Mouse (Mus musculus): ENCODE results near the gene St6gal1. TPM values are rescaled to one million over a fixed set of nuclear protein-coding genes. Genes with fewer than 3 reads are reported as not detected.

The St6gal1 gene
- polyA plus RNA-seq, 1 experiment, result 11.5 TPM

GRCm38 (mm10) chr16:23272521-23273230 lies 48.1 kb downstream of the St6gal1 start:
- Histone ChIP-seq H3K27ac (ENCODE audit: insufficient read depth, low read length) (peak overlapping the region; percentile 68; the same call in 1 of the 2 replicates), H3K4me3 (replicated peaks; ENCODE audit: insufficient read depth, low read depth, low read length) (no peak overlapping the region), H3K27me3 (ENCODE audit: control insufficient read depth, insufficient read depth, low read length) (no peaks in the 10 kb centered on the region), H3K4me1 (ENCODE audit: control insufficient read depth, insufficient read depth, low read length) (peaks cover 4% of the 10 kb centered on the region; the same call in 1 of the 2 replicates)
- WGBS, result 36% methylated on average over 9 of the region's 9 CpGs
- no peak for DNase-seq
- no peak for TF ChIP-seq CTCF (IDR thresholded peaks at IDR 0.05; ENCODE audit: borderline replicate concordance, insufficient read depth, low read depth, low read length)
- TF ChIP-seq POLR2A (IDR thresholded peaks at IDR 0.05; ENCODE audit: borderline replicate concordance, insufficient read depth, low read length), result no peak

GRCm38 (mm10) chr16:23274005-23274404 lies 49.5 kb downstream of the St6gal1 start:
- Histone ChIP-seq H3K4me1 (ENCODE audit: control insufficient read depth, insufficient read depth, low read length) (peaks cover 4% of the 10 kb centered on the region; the same call in 1 of the 2 replicates), H3K4me3 (replicated peaks; ENCODE audit: insufficient read depth, low read depth, low read length) (no peak overlapping the region), H3K27ac (ENCODE audit: insufficient read depth, low read length) (no peak overlapping the region), H3K27me3 (ENCODE audit: control insufficient read depth, insufficient read depth, low read length) (no peaks in the 10 kb centered on the region)
- TF ChIP-seq POLR2A (IDR thresholded peaks at IDR 0.05; ENCODE audit: borderline replicate concordance, insufficient read depth, low read length) (no peak), CTCF (IDR thresholded peaks at IDR 0.05; ENCODE audit: borderline replicate concordance, insufficient read depth, low read depth, low read length) (no peak)
- DNase-seq, result no peak
- 88% methylated on average over 6 of the region's 6 CpGs for WGBS

GRCm38 (mm10) chr16:23274606-23275310 lies 50.2 kb downstream of the St6gal1 start:
- Histone ChIP-seq H3K4me1 (ENCODE audit: control insufficient read depth, insufficient read depth, low read length) (peaks cover 4% of the 10 kb centered on the region; the same call in 1 of the 2 replicates), H3K27ac (ENCODE audit: insufficient read depth, low read length) (no peak overlapping the region), H3K27me3 (ENCODE audit: control insufficient read depth, insufficient read depth, low read length) (no peaks in the 10 kb centered on the region), H3K4me3 (replicated peaks; ENCODE audit: insufficient read depth, low read depth, low read length) (no peak overlapping the region)
- no peak for TF ChIP-seq POLR2A (IDR thresholded peaks at IDR 0.05; ENCODE audit: borderline replicate concordance, insufficient read depth, low read length)
- no peak for DNase-seq
- WGBS, result 92% methylated on average over 7 of the region's 7 CpGs

GRCm38 (mm10) chr16:23275661-23276060 lies 51.1 kb downstream of the St6gal1 start:
- Histone ChIP-seq H3K27ac (ENCODE audit: insufficient read depth, low read length) (no peak overlapping the region), H3K4me1 (ENCODE audit: control insufficient read depth, insufficient read depth, low read length) (peaks cover 4% of the 10 kb centered on the region; the same call in 1 of the 2 replicates), H3K27me3 (ENCODE audit: control insufficient read depth, insufficient read depth, low read length) (no peaks in the 10 kb centered on the region), H3K4me3 (replicated peaks; ENCODE audit: insufficient read depth, low read depth, low read length) (no peak overlapping the region)
- WGBS, result 89% methylated on average over 2 of the region's 2 CpGs
- TF ChIP-seq CTCF (IDR thresholded peaks at IDR 0.05; ENCODE audit: borderline replicate concordance, insufficient read depth, low read depth, low read length) (no peak), POLR2A (IDR thresholded peaks at IDR 0.05; ENCODE audit: borderline replicate concordance, insufficient read depth, low read length) (no peak)
- DNase-seq, result no peak

- 82% methylated on average over 9 of the region's 9 CpGs for WGBS
- Histone ChIP-seq H3K27ac (ENCODE audit: insufficient read depth, low read length) (no peak overlapping the region), H3K4me3 (replicated peaks; ENCODE audit: insufficient read depth, low read depth, low read length) (no peak overlapping the region), H3K27me3 (ENCODE audit: control insufficient read depth, insufficient read depth, low read length) (no peaks in the 10 kb centered on the region), H3K4me1 (ENCODE audit: control insufficient read depth, insufficient read depth, low read length) (no peaks in the 10 kb centered on the region)
- no peak for TF ChIP-seq CTCF (IDR thresholded peaks at IDR 0.05; ENCODE audit: borderline replicate concordance, insufficient read depth, low read depth, low read length)
- TF ChIP-seq POLR2A (IDR thresholded peaks at IDR 0.05; ENCODE audit: borderline replicate concordance, insufficient read depth, low read length), result no peak
- DNase-seq, result no peak
These were observed 55.6 kb downstream of the St6gal1 start for GRCm38 (mm10) chr16:23279879-23280741.

GRCm38 (mm10) chr16:23280742-23281090 lies 56.2 kb downstream of the St6gal1 start:
- DNase-seq, result no peak
- H3K27me3 ChIP-seq (ENCODE audit: control insufficient read depth, insufficient read depth, low read length), result no peaks in the 10 kb centered on the region
- H3K4me3 ChIP-seq (replicated peaks; ENCODE audit: insufficient read depth, low read depth, low read length), result no peak overlapping the region
- H3K4me1 ChIP-seq (ENCODE audit: control insufficient read depth, insufficient read depth, low read length), result no peaks in the 10 kb centered on the region
- H3K27ac ChIP-seq (ENCODE audit: insufficient read depth, low read length), result no peak overlapping the region
- TF ChIP-seq CTCF (IDR thresholded peaks at IDR 0.05; ENCODE audit: borderline replicate concordance, insufficient read depth, low read depth, low read length), result no peak
- TF ChIP-seq POLR2A (IDR thresholded peaks at IDR 0.05; ENCODE audit: borderline replicate concordance, insufficient read depth, low read length), result no peak
- WGBS, result 76% methylated on average over 4 of the region's 4 CpGs

- Histone ChIP-seq H3K4me3 (replicated peaks; ENCODE audit: insufficient read depth, low read depth, low read length) (no peak overlapping the region), H3K27ac (ENCODE audit: insufficient read depth, low read length) (no peak overlapping the region), H3K4me1 (ENCODE audit: control insufficient read depth, insufficient read depth, low read length) (no peaks in the 10 kb centered on the region; the same call in 1 of the 2 replicates), H3K27me3 (ENCODE audit: control insufficient read depth, insufficient read depth, low read length) (no peaks in the 10 kb centered on the region)
- no peak for DNase-seq
- WGBS, result 94% methylated on average over 5 of the region's 5 CpGs
- no peak for TF ChIP-seq POLR2A (IDR thresholded peaks at IDR 0.05; ENCODE audit: borderline replicate concordance, insufficient read depth, low read length)
- TF ChIP-seq CTCF (IDR thresholded peaks at IDR 0.05; ENCODE audit: borderline replicate concordance, insufficient read depth, low read depth, low read length), result no peak
These were observed 57.7 kb downstream of the St6gal1 start for GRCm38 (mm10) chr16:23282241-23282640.
